Mouse (Mus musculus): Measurements from ENCODE around the gene Golga7b.

DNA sequence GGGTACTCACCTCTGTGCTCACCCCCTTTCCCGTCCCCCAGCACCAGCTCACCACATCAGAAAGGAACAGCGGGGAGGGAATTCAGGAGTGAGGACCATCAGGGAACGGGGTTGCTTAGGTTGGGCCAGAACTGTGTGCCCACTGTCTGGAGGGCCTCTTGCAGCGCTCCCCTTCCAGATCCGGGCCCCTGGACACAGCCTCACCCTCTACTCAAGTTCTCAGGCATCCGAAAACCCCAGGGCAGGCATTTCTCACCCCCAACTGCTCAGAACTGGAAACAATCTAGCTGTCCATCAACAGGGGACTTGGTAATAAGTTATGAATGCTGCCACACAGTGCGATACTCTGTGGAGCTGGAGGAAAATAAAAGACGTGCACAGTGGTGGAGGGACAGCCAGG, 44.7 kb downstream of the Golga7b start:
- no peak for TF ChIP-seq CTCF (IDR thresholded peaks at IDR 0.05)
- no peak for TF ChIP-seq POLR2A (IDR thresholded peaks at IDR 0.05; ENCODE audit: insufficient read depth, low read depth, low read length)
- no peak for TF ChIP-seq EP300 (IDR thresholded peaks at IDR 0.05; ENCODE audit: insufficient read depth, low read depth, low read length)

All from heart, adult 2 months (tissue).